Mouse (Mus musculus) layer of hippocampus, adult 18-20 months (tissue): ENCODE results near the gene Prkag1. TPM values are rescaled to one million over a fixed set of nuclear protein-coding genes. Genes with fewer than 3 reads are reported as not detected.
"Not testable (repeated sequence)": the region's sequence is repeated elsewhere in the genome, so short reads cannot be mapped to it uniquely, and the experiment has no call there.

Experiments used
- DNase-seq, 2 experiments: peaks; one replicate each; pipeline ENCODE4 v3.0.0; 2022; ENCODE audit warnings: low spot score in 2 of 2
- total RNA-seq, 2 experiments: library from RNA; stranded (reverse); gene quantifications; 2 replicates each; pipeline ENCODE4 v1.2.3; 2021

The Prkag1 gene
- total RNA-seq, 2 experiments from 2014 or later = 50.6 to 51.1 TPM

GRCm38 (mm10) chr15:98827611-98828011 lies 3.7 kb downstream of the Prkag1 start:
- no peak for DNase-seq

GRCm38 (mm10) chr15:98823434-98823833 lies 7.9 kb downstream of the Prkag1 start:
- no peak for DNase-seq

- no peak for DNase-seq
These were observed 9.2 kb downstream of the Prkag1 start for GRCm38 (mm10) chr15:98822147-98822546.

- peak in 1 of 2 experiments; percentile 41 for DNase-seq
These were observed 9.9 kb downstream of the Prkag1 start for GRCm38 (mm10) chr15:98821403-98821802.

- DNase-seq = no peak
These were observed 10.4 kb downstream of the Prkag1 start for GRCm38 (mm10) chr15:98820937-98821336.

GRCm38 (mm10) chr15:98818171-98818570 lies 13.2 kb downstream of the Prkag1 start:
- DNase-seq = no peak

- peak; percentile 91 to 94 for DNase-seq
These were observed 18.4 kb downstream of the Prkag1 start for GRCm38 (mm10) chr15:98812741-98813424.

- DNase-seq = not testable (repeated sequence)
These were observed 21.1 kb downstream of the Prkag1 start for GRCm38 (mm10) chr15:98810212-98810611.

GRCm38 (mm10) chr15:98809390-98809789 lies 21.9 kb downstream of the Prkag1 start, which contains the start of gene Ddn:
Gene Ddn, minus strand, starts transcription at chr15:98809490.
- no peak for DNase-seq

- DNase-seq = peak; percentile 90 to 94
These were observed 22.6 kb downstream of the Prkag1 start for GRCm38 (mm10) chr15:98808651-98809134.

GRCm38 (mm10) chr15:98807895-98808650 lies 23.2 kb downstream of the Prkag1 start:
- DNase-seq = peak; percentile 84 to 89

- DNase-seq = peak in 1 of 2 experiments; percentile 45
These were observed 24.2 kb downstream of the Prkag1 start for GRCm38 (mm10) chr15:98806809-98807770.

GRCm38 (mm10) chr15:98806071-98806808 lies 25.1 kb downstream of the Prkag1 start:
- DNase-seq = no peak

- DNase-seq = peak; percentile 72 to 85
These were observed 25.8 kb downstream of the Prkag1 start for GRCm38 (mm10) chr15:98805324-98806040.

- DNase-seq = peak; percentile 88 to 95
These were observed 27.3 kb downstream of the Prkag1 start for GRCm38 (mm10) chr15:98804054-98804453.

- no peak for DNase-seq
These were observed 28.4 kb downstream of the Prkag1 start for GRCm38 (mm10) chr15:98802926-98803325.

- DNase-seq = peak; percentile 58 to 78
These were observed 31.9 kb downstream of the Prkag1 start for GRCm38 (mm10) chr15:98799396-98799795.

- DNase-seq = no peak
These were observed 32.4 kb downstream of the Prkag1 start for GRCm38 (mm10) chr15:98798903-98799302.

- no peak for DNase-seq
These were observed 33.4 kb downstream of the Prkag1 start for GRCm38 (mm10) chr15:98797835-98798492.
